Mouse (Mus musculus) A20 (cell line): ENCODE measurements around the gene Rps29.
A peak's percentile ranks its signal among the peaks of the same experiment; 100 is the strongest.

Experiments used
- DNase-seq: peaks from one replicate; pipeline ENCODE4 v3.0.0-alpha.2; 2011; ENCODE audit warnings: low read depth, low spot score

Rps29 gene

DNA sequence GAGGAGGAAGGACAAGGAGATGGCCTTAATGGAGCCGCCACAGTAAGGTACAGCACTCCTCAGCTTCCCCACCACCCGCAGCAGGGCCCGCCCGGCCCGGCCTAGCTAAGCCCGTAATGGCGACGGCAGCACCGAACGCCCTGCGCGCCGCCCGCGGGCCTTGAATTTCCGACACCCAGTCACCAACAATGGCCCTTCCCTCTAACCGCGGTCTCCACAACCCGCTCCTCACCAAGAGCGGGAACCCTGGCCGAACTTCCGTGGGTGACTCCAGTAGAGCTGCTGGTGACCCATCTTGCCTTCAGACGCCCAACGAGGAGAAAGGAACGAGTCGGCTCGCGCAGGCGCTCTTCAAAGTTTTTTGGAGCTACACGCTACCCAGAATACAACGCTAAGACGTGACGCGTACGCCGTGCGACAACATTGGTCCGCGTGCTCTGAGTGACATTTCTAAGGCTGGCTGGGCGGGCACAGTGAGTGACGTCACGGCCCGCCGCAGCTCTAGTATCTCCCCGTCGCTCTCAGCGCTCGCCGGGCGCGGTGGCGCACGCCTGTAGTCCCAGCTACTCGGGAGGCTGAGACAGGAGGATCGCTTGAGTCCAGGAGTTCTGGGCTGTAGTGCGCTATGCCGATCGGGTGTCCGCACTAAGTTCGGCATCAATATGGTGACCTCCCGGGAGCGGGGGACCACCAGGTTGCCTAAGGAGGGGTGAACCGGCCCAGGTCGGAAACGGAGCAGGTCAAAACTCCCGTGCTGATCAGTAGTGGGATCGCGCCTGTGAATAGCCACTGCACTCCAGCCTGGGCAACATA lies at the start of gene Rps29:
Gene Rps29 (minus strand): TSS at position 422 of the 813 bp plus-strand sequence.
- DNase-seq, result peak; percentile 100

DNA sequence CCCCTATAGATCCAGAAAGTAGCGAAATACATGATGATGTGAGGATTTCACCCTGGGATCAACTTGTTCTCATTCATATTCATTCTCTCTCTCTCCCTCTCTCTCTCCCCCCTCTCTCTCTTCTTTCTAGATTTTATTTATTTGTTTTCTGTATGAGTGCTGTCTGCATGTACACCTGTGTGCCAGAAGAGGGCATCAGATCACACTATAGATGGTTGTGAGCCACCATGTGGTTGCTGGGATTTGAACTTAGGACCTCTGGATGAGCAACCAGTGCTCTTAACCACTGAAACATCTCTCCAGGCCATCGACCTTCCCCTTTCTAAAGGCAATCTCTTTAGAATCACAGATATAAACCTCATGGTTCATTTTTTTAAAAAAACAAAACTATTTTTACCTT lies 49.5 kb upstream of the Rps29 start:
- no peak for DNase-seq

DNA sequence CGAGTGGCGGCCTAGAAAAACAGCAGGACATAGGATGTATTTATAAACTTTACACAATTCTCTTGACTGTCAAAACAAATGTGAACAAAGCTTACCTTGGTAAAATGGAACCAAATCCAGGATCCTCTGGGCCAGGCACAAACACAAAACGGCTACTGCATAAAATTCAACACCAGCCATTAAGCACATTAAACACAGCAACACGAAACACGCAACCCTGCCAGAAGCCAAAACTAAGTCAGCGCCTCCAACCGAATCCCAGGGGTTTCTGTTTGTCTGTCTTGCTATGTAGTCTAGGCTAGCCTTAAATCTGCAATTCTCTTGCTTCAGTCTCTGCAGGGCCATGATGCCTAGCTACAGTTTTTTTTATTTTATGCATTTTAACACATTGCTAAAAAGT lies 48.9 kb upstream of the Rps29 start:
- DNase-seq, result no peak

DNA sequence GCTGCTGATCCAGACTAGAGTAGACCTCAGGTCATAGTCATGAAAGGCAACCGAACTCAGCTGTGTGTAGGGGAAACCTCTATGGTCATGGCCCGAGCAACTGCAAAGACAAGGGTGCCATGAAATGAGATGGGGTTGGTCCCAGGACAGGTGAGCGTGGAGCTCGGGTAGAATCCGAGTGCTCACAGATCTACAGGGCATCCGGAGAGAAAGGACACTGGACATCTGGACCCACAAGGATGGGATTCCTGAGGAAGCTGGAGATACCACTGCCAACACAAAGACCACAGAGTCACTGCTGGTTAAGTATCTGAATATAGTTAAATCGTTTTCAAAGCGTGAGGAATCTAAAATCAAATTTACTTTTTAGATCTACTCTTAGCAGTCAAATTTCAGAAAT lies 48.4 kb upstream of the Rps29 start:
- DNase-seq, result no peak

DNA sequence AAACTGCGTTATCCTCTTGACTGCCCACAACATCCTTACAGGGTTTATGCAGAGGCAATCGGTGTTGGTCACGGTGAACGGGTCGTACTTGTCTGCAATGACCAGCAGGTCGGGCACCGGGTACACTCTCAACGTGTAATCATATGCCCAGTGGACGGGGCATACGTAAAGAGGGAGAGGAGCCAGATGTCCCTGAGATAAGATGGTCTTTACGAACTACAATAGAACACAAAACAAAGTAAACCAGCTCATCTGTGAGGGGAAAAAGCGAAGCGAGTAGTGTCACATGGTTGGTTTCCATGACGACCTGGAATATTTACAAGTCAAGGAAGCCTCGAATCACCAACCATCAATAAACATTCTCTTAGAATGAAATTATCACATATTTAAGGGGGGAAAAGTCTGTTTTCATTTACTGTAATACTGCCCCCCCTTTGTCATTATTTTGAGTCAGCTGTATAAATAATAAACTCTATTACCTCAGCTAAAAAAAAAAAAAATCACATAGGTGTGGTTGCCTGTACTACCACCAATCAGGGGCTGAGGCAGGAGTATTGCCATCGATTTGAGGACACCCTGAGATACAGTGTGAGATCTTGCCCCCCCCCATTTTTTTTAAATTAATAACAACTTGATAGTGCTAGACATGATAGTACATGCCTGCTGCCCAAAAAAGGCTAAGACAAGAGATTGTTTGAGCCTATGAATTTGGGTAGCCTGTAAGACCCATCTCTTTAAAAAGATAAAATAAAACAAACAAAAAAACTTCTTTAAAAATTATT lies 45.3 kb upstream of the Rps29 start, which contains the start of gene Gm49384:
Gene Gm49384 (minus strand): TSS at position 216 of the 782 bp plus-strand sequence.
- DNase-seq, result no peak

DNA sequence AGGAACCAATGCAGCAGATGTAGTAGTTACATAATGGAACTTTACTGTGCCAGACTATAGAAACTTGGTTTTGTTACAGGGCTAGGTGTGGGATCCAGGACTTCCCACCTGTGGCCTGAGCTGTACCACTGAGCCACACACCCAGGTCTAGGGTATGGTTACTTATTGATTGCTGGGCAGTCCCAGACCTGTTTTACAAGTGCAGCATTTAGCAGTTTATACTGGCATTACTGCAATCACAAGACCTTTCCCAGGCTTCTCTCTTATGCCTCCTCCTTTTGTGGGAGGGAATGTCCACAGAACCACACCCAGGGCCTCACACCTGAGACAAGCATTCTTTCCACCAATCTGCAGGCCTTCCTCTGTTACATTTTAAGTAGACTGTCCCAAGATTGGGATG lies 40.0 kb upstream of the Rps29 start:
- no peak for DNase-seq

DNA sequence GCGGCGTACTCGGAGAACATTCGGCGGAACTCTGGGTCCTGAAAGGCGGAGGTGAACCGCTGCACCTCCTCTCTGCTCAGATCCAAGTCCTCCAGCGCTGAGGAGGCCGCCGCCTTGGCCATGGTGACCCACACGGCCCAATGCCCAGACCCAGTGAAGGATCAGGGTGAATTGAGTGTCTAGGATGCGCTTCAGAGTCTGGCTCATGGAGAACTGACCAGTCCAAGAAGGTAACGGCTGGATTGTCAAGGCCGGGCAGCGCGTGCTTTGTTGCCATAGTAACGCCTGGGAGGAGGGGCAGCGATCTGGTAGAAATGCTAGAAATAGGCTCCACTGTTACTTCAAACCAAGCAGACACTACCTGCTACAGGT lies 39.2 kb upstream of the Rps29 start, which contains the start of gene Dnaaf2:
Gene Dnaaf2 (minus strand): TSS at position 266 of the 372 bp plus-strand sequence.
- DNase-seq, result peak; percentile 88

DNA sequence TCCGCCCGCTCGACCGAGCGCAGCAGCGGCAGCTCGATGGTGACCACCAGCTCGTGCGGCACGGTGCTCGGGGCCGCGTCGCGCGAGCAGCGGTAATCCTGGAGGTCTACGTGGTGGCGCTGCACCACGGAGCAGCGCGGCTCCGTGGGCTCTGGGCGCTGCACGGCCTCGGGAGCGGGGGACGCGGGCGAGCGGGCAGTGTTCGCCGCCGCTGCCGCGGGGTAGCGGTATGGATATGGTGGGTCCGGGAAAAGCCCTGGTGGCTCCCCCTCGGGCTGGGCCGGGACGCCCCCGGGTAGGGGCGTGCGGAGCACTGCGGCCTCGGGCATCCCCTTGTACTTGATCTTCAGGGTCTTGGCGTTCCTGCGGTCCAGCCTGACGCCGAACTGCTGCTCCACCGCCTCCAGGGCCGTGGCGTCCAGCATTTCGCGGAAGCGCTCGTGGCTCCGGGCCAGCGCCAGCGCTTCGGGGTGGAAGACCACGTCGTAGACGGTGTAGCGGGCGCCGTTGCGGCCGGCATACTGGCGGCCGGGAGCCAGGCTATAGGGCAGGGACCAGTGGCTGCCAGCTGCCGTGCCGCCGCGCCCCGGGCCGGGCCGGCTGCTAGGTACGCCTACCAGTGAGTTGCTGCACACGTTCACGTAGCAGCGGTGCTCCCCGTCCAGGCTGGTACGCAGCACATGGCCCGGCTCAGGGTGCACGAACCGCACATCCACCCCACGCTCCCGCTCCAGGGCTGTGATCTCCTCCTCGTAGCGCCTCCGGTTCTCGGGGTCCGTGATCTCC lies 38.6 kb upstream of the Rps29 start:
- DNase-seq, result peak; percentile 87

DNA sequence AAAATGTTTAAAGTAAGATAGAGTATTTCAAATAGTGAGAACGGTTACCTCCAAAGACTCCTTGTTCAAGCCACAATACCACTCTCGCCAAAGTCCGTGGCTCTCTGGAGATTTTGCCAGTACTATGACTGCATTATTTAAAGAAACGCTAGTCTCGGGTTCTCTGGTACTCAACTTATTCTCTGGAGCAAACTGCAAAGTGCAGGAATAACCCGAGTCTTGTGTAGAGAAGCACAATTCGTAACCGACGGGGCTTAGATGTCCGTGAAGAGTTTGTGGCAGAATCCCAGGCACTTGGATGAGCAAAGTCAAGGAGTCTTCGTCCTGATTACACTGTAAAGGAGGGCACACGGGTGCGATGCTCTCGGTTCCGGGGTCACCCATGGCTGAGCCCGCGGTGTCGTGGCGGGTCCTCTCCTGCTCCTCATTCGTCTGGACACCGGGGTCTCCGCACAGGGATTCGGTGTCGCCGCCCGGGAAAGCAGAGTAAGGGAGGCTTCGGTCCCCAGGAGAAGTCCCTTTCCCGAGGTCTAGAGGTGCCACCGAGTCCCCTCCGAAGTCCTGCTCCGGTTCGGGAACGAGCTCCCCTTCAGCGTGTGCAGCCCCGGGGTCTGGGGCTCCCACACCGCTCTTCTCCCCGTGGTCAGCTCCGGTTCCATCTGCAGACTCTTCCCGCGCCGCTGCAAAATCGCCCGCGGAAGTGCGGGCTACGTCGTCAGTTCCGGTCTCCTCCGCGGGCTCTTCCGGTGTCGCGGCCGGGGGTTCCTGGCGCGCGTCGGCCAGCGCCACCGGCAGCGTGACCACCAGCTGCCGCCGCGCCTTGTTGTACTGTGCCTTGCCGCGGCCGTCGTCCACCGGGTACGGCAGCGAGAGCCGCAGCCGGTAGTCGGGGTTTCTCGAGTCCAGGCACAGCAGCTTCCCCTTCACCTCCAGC lies 37.7 kb upstream of the Rps29 start, which contains the start of gene Gm49383:
Gene Gm49383 (minus strand): TSS at position 661 of the 934 bp plus-strand sequence.
- DNase-seq, result peak; percentile 89

DNA sequence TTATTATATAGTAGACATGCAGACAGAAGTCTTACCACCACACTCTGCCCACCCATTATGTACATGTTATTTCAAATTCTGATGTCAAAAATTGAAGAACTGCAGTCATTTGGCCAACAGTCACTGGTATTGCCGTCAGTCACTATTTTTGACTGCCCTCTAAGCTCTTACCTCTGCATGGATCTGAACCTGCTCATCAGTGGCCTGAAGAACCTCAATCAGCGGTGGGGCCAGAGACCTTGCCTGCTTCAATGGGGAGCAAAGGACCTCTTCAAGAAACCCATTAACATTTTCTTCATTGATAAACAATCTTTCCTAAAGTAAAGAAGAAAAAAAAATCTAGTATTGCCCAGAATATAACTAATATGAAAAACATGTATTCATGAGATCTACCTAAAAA lies 33.7 kb upstream of the Rps29 start:
- DNase-seq, result no peak

DNA sequence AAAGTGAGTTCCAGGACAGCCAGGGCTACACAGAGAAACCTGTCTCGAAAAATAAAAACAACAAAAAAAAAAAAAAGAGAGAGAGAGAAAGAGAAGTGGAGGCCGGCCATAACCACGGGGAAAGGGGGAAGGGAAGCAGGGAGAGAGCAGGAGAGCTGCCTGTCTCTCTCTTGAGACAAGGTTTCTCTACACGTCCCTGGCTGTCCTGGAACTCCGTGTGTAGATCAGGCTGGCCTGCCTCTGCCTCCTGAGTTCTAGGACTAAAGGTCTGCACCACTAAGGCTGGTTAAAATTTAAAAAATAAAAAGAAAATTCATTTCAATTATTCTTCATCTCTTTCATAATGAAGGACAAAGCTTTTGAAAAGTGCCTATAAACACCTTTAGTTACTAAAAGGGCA lies 32.4 kb upstream of the Rps29 start:
- no peak for DNase-seq

DNA sequence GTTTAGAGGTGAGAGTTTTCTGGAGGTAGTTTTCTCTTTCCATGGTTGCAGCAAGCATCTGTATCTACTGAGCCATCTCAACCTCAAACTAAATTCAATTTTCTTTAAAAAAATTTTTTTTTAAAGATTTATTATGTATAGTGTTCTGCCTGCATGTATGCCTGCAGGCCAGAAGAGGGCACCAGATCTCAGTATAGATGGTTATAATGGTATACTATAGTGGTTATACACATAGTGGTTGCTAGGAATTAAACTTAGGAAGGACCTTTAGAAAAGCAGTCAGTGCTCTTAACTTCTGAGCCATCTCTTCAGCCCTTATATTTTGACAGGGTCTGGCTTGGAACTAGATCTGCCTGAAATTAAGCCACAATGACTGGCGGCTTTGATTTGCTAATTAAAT lies 31.5 kb upstream of the Rps29 start:
- no peak for DNase-seq

DNA sequence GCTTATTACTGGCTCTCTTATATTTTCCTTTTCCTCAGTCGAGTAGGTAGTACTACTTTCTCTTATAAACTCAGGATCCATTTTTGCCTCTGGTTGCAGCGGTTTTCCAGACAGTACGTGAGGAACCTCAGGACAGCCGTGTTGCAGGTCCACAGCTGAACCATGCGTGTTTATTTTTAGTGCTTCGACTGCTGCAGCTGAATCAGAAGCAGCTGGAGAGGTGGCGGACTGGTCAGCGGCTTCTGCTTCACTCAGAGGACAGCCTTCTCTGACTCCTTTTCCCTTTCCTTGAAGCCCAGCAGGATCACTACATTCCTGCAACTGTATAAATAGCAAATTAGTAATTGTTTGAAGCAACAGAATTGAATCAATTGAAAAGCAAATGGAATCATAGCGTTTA lies 31.1 kb upstream of the Rps29 start:
- no peak for DNase-seq

DNA sequence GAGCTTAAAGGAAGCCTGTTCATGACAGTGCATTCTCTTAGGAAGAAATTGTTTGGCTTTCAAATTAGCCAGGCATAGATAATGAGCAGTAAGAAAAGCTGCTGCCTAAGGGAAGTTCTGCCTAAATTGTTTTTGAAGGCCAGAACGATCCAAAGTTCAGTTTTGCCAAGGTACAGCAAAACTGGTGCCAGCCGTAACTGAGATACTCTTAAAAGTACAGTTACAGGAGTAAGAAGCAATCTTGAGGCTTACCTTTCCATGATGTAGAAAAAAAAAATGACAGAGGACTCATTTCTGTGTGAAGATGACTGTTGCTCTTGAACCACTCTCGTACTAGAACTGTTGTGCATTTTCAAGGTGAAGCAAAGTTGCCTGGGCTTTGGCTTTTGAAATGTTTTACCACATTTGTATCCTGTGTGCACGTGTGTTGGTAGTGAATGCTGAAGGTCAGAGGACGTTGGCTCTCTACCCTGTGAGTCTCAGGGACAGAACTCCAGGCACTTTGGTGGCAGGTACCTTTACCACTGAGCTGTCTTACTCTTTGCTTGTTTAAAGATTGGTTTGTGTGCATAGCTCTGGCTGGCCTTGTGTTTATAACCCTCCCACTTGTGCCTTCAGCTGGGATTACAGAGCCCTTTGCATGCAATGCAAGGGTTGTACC lies 28.0 kb upstream of the Rps29 start:
- DNase-seq, result peak; percentile 39

DNA sequence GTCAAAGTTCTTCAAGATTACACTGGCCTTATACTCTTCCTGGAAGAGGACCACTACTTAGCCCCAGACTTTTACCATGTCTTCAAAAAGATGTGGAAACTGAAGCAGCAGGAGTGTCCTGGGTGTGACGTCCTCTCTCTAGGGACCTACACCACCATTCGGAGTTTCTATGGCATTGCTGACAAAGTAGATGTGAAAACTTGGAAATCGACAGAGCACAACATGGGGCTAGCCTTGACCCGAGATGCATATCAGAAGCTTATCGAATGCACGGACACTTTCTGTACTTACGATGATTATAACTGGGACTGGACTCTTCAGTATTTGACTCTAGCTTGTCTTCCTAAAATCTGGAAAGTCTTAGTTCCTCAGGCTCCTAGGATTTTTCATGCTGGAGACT lies 26.4 kb upstream of the Rps29 start:
- no peak for DNase-seq

DNA sequence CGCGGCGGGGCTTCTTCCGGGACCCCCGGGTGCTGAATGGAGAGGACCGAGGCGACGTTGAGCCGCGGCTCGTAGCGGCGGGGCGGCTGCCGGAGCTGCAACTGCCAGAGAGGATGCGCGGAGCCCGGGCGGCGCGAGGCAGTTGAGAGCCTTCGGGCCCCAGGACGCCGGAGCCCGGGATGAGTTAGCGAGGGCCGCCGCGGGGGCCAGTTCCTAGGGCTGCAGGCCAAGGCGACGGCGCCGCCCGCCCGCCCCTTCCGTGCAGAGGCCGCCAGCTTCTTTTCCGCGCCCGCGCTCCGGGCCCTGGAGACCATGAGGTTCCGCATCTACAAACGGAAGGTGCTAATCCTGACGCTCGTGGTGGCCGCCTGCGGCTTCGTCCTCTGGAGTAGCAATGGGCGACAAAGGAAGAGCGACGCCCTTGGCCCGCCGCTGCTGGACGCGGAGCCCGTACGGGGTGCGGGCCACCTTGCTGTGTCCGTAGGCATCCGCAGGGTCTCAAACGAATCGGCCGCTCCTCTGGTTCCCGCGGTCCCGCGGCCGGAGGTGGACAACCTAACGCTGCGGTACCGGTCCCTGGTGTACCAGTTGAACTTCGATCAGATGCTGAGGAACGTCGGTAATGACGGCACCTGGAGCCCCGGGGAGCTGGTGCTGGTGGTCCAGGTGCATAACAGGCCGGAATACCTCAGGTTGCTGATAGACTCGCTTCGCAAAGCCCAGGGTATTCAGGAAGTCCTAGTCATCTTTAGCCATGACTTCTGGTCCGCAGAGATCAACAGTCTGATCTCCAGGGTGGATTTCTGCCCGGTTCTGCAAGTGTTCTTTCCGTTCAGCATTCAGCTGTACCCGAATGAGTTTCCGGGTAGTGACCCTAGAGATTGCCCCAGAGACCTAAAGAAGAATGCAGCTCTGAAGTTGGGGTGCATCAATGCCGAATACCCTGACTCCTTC lies 25.6 kb upstream of the Rps29 start:
- DNase-seq, result peak; percentile 76

DNA sequence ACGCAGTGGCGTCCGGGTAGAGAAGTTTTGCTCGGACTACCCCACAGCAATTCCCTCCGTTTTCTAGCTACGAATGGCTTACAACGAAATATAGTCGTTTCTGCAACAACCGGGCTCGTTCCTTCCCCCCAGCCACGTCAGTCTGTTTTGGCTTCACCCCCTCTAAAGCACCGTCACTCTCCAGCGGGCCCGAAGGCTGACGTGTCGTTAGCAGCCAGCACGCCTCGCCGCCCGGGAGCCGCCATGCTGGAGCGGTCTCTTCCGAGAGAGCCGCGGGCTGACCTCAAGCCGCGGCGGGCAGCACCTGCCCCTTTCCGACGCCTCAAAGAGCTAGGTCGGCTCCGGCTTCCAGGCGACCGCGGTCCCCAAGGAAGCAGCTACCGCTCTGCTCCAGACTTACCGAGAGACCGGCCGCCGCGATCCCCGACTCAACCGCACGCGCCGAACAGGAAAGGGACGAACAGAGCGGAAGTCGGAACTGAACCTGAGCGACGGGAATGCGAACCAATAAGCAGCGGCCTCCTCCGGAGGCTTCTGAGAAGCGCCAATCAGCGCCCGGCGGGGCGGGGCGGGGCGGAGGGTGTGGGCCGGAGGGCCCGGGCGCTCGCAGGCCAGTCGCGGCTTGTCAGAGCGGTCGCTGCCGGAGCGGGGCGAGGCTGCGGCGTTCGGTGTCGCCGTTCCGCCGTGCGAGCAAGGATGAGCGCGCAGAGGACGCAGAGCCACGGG lies 24.8 kb upstream of the Rps29 start, which contains the start of the genes Rpl36al and Mgat2:
Gene Rpl36al (minus strand): TSS at position 501 of the 726 bp plus-strand sequence.
Gene Mgat2 (plus strand): TSS at position 575 of the 726 bp plus-strand sequence.
- peak; percentile 99 for DNase-seq

DNA sequence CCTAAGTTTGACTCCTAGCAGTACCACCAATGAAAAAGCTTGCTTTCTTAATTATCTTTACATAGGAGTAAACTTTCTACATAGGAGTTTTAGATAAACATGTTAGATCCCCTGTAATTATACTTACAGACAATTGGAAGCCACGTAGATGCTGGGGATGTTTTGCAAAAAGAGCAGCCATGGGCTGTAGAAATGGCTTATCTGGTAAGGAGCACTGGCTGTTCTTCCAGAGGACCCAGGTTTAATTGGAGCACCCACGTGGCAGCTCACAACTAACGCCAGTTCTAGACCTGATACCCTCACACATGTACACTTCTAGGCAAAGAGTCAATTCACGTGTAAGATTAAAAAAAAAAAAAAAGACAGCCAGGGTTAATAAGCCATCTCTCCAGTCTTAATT lies 22.8 kb upstream of the Rps29 start:
- no peak for DNase-seq
